Mouse (Mus musculus) CH12.LX (cell line): ENCODE data around the gene Pcca. TPM values are rescaled to one million over a fixed set of nuclear protein-coding genes. Genes with fewer than 3 reads are reported as not detected.

Experiments
- DNase-seq: peaks from one replicate; pipeline ENCODE4 v3.0.0-alpha.2; 2013; ENCODE audit errors: extremely low read depth
- H3K27ac ChIP-seq: 2 replicates; pipeline ENCODE4 v1.5.1; 2012; ENCODE audit warnings: low read depth, mild to moderate bottlenecking, control low read depth, moderate library complexity; ENCODE audit not compliant: insufficient read depth
- H3K27me3 ChIP-seq: replicated peaks from 2 replicates; pipeline ENCODE3; 2012; ENCODE audit warnings: inconsistent platforms
- H3K36me3 ChIP-seq, 2 experiments: replicated peaks in 1 of 2; 2 replicates each; pipeline versions ENCODE3 to v1.6.1; 2012; ENCODE audit warnings: inconsistent platforms in 1 of 2, low read length in 1 of 2, mild to moderate bottlenecking in 1 of 2, mixed read lengths in 1 of 2, moderate library complexity in 1 of 2; ENCODE audit not compliant: control insufficient read depth in 1 of 2, insufficient read depth in 1 of 2
- H3K4me1 ChIP-seq, 2 experiments: 2 replicates each; pipeline ENCODE4 v1.6.1; 2012; ENCODE audit warnings: inconsistent platforms in 1 of 2, moderate library complexity in 1 of 2; ENCODE audit not compliant: insufficient read depth in 2 of 2, control insufficient read depth in 1 of 2
- H3K4me2 ChIP-seq: 2 replicates; pipeline ENCODE4 v1.6.1; 2012; ENCODE audit warnings: low read depth, mild to moderate bottlenecking, control low read depth; ENCODE audit not compliant: poor library complexity, insufficient read depth, severe bottlenecking
- H3K4me3 ChIP-seq, 3 experiments: fragments of 150-350 bp in 1 of 3; sonication (generic) in 1 of 3; replicated peaks in 1 of 3; 2 replicates each; pipeline versions ENCODE3 to v1.5.1; 2011 to 2012; ENCODE audit warnings: low read depth in 2 of 3, low read length in 2 of 3, mild to moderate bottlenecking in 2 of 3, moderate library complexity in 2 of 3, control low read depth in 1 of 3, improper control_type of control experiment in 1 of 3, inconsistent platforms in 1 of 3, mixed read lengths in 1 of 3; ENCODE audit not compliant: poor library complexity in 1 of 3
- H3K79me2 ChIP-seq: replicated peaks from 2 replicates; pipeline ENCODE4 v1.6.1; 2012; ENCODE audit warnings: mild to moderate bottlenecking, moderate library complexity; ENCODE audit not compliant: control insufficient read depth, poor library complexity, insufficient read depth, severe bottlenecking; ENCODE audit errors: extremely low read depth
- H3K9ac ChIP-seq: 2 replicates; pipeline ENCODE4 v1.6.1; 2012; ENCODE audit warnings: low read depth, mild to moderate bottlenecking, control low read depth, moderate library complexity; ENCODE audit not compliant: insufficient read depth
- H3K9me3 ChIP-seq: replicated peaks from 2 replicates; pipeline ENCODE3; 2012; ENCODE audit warnings: low read length, inconsistent platforms, mixed read lengths
- BHLHE40 ChIP-seq: IDR thresholded peaks from 2 replicates; pipeline ENCODE4 v1.6.1; 2011; ENCODE audit warnings: mild to moderate bottlenecking, low read depth, low read length, improper control_type of control experiment
- CHD1 ChIP-seq: IDR thresholded peaks from 2 replicates; pipeline ENCODE4 v1.6.1; 2012; ENCODE audit warnings: low read depth, low read length, improper control_type of control experiment, inconsistent platforms
- CHD2 ChIP-seq: IDR thresholded peaks from 2 replicates; pipeline ENCODE4 v1.6.1; 2011; ENCODE audit warnings: low read length, improper control_type of control experiment
- CTCF ChIP-seq, 2 experiments: IDR thresholded peaks in 1 of 2; conservative IDR thresholded peaks in 1 of 2; 2 replicates each; pipeline ENCODE4 v1.5.1; 2011 to 2012; ENCODE audit warnings: low read depth in 2 of 2, low read length in 2 of 2, improper control_type of control experiment in 1 of 2, inconsistent platforms in 1 of 2, mild to moderate bottlenecking in 1 of 2, moderate library complexity in 1 of 2
- E2F4 ChIP-seq: IDR thresholded peaks from 2 replicates; pipeline ENCODE4 v1.6.1; 2011; ENCODE audit warnings: low read depth, low read length, improper control_type of control experiment; ENCODE audit not compliant: insufficient replicate concordance
- EP300 ChIP-seq: IDR thresholded peaks from 2 replicates; pipeline ENCODE4 v1.6.1; 2011; ENCODE audit warnings: low read length, improper control_type of control experiment
- ETS1 ChIP-seq: conservative IDR thresholded peaks from 2 replicates; pipeline ENCODE4 v1.6.1; 2012; ENCODE audit warnings: low read depth, mild to moderate bottlenecking, inconsistent platforms, low read length, improper control_type of control experiment, moderate library complexity
- HCFC1 ChIP-seq: IDR thresholded peaks from 2 replicates; pipeline ENCODE4 v1.6.1; 2012; ENCODE audit warnings: low read depth, mild to moderate bottlenecking, inconsistent platforms, low read length, improper control_type of control experiment
- IRF4 ChIP-seq: IDR thresholded peaks from 2 replicates; pipeline ENCODE4 v1.6.1; 2014; ENCODE audit warnings: low read depth, mild to moderate bottlenecking, inconsistent platforms, low read length, improper control_type of control experiment
- JUN ChIP-seq: IDR thresholded peaks from 2 replicates; pipeline ENCODE4 v1.6.1; 2011; ENCODE audit warnings: low read depth, mild to moderate bottlenecking, low read length, improper control_type of control experiment, moderate library complexity; ENCODE audit not compliant: insufficient read depth
- JUND ChIP-seq: conservative IDR thresholded peaks from 2 replicates; pipeline ENCODE4 v1.6.1; 2011; ENCODE audit warnings: low read depth, low read length, improper control_type of control experiment
- KAT2A ChIP-seq: IDR thresholded peaks from 2 replicates; pipeline ENCODE4 v1.6.1; 2012; ENCODE audit warnings: low read length, improper control_type of control experiment, inconsistent platforms; ENCODE audit not compliant: insufficient replicate concordance
- MAFK ChIP-seq: IDR thresholded peaks from 2 replicates; pipeline ENCODE4 v1.6.1; 2011; ENCODE audit warnings: low read length, improper control_type of control experiment; ENCODE audit not compliant: insufficient replicate concordance
- MAX ChIP-seq: IDR thresholded peaks from 2 replicates; pipeline ENCODE4 v1.6.1; 2011; ENCODE audit warnings: low read length, improper control_type of control experiment
- MAZ ChIP-seq: IDR thresholded peaks from 2 replicates; pipeline ENCODE4 v1.6.1; 2012; ENCODE audit warnings: low read depth, mild to moderate bottlenecking, inconsistent platforms, low read length, improper control_type of control experiment, moderate library complexity
- SIN3A ChIP-seq: IDR thresholded peaks from 2 replicates; pipeline ENCODE4 v1.6.1; 2012; ENCODE audit warnings: low read length, improper control_type of control experiment, inconsistent platforms
- SMC3 ChIP-seq: IDR thresholded peaks from 2 replicates; pipeline ENCODE4 v1.6.1; 2011; ENCODE audit warnings: low read depth, low read length, improper control_type of control experiment
- UBTF ChIP-seq: IDR thresholded peaks from 2 replicates; pipeline ENCODE4 v1.6.1; 2012; ENCODE audit warnings: low read depth, mild to moderate bottlenecking, inconsistent platforms, low read length, improper control_type of control experiment, moderate library complexity
- USF2 ChIP-seq: conservative IDR thresholded peaks from 2 replicates; pipeline ENCODE4 v1.6.1; 2011; ENCODE audit warnings: low read depth, low read length, improper control_type of control experiment
- ZC3H11A ChIP-seq: IDR thresholded peaks from 2 replicates; pipeline ENCODE4 v1.6.1; 2012; ENCODE audit warnings: low read depth, mild to moderate bottlenecking, inconsistent platforms, low read length, improper control_type of control experiment
- dilution Hi-C: fragments of 300-500 bp; cut with MboI; formaldehyde crosslinking; loops from 2 replicates; pipeline ENCODE4 v1.14.3; 2020; ENCODE audit warnings: low sequenced_read_pairs; ENCODE audit not compliant: extremely low pct_unique_long_range_greater_than_20kb, extremely low pct_ligation_motif_present
- in situ Hi-C: fragments of 300-500 bp; cut with MboI; formaldehyde crosslinking; loops from 3 replicates; pipeline ENCODE4 v1.14.3; 2019; ENCODE audit warnings: low sequenced_read_pairs, low pct_ligation_motif_present, low pct_unique_long_range_greater_than_20kb, mixed read lengths
- polyA plus RNA-seq: library from polyadenylated mRNA; unstranded; fragments of >175 nt; gene quantifications from 2 replicates; pipeline ENCODE4 v1.2.1, GENCODE M21; 2012; ENCODE audit warnings: low read depth; ENCODE audit not compliant: insufficient read length
- total RNA-seq, 2 experiments: library from RNA; depleted of rRNA; stranded (reverse); fragments of 300-350 nt in 1 of 2; fragments of >200 nt in 1 of 2; gene quantifications; 2 replicates each; pipeline ENCODE4 v1.2.3; 2012 to 2014

The Pcca gene
- total and polyA plus RNA-seq, 3 experiments = 11.2 to 39.0 (median 23.8) TPM

DNA sequence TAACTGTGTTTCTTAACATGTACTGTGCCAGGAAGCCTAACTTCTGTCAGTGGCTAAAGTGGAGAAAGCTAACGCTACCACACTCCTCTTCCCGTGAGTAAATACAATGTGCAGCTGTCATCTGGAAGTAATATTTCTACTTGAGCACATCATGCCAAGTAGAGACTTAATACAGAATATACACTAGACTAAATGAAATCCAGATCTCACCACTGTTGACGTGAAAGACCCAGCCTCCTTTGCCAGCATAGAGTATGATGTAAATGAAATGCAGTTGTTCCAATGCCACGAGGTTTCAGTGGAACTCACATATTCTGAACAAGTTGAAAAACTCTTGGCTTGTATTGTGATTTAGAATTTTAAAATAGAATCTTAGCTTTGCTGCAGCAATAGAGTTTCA, 73.3 kb downstream of the Pcca start:
- no peaks in the 10 kb centered on the region for H3K9me3 ChIP-seq
- H3K27ac ChIP-seq = no peak overlapping the region
- DNase-seq = no peak
- H3K4me2 ChIP-seq = no peak overlapping the region
- peaks cover 0 to 12% of the 10 kb centered on the region in 2 experiments for H3K36me3 ChIP-seq
- dilution Hi-C loops = no loop called here
- peaks cover 0 to 10% of the 10 kb centered on the region in 2 experiments; a peak in 2 of 4 replicates for H3K4me1 ChIP-seq
- in situ Hi-C loops = no loop called here
- no peak overlapping the region for H3K4me3 ChIP-seq
- TF ChIP-seq SIN3A (no peak), KAT2A (no peak), EP300 (no peak), SMC3 (no peak), MAFK (no peak), MAX (no peak), BHLHE40 (no peak), HCFC1 (no peak), ETS1 (no peak), MAZ (no peak)
- no peaks in the 10 kb centered on the region for H3K79me2 ChIP-seq
- H3K27me3 ChIP-seq = no peaks in the 10 kb centered on the region
- H3K9ac ChIP-seq = no peak overlapping the region

GRCm38 (mm10) chr14:122608323-122608722, 74.2 kb downstream of the Pcca start:
- Histone ChIP-seq H3K9ac (no peak overlapping the region), H3K79me2 (no peaks in the 10 kb centered on the region), H3K36me3 (peaks cover 0 to 12% of the 10 kb centered on the region in 2 experiments), H3K27ac (no peak overlapping the region), H3K9me3 (no peaks in the 10 kb centered on the region), H3K4me2 (no peak overlapping the region), H3K27me3 (no peaks in the 10 kb centered on the region)
- dilution Hi-C loops = no loop called here
- no peak for DNase-seq
- TF ChIP-seq IRF4 = no peak
- TF ChIP-seq UBTF = no peak
- no peak for TF ChIP-seq MAZ
- no peak for TF ChIP-seq USF2
- TF ChIP-seq CHD1 = no peak
- no peak for TF ChIP-seq HCFC1
- TF ChIP-seq E2F4 = no peak
- no peak for TF ChIP-seq ZC3H11A
- TF ChIP-seq JUND = no peak
- no peak for TF ChIP-seq CHD2
- no peak for TF ChIP-seq JUN
- no peak for TF ChIP-seq CTCF (conservative IDR thresholded peaks at IDR 0.05 in 1 of 2, IDR thresholded peaks at IDR 0.05 in 1 of 2; ENCODE audit: low read depth in 2 of 2, low read length in 2 of 2)
- TF ChIP-seq, all 38 proteins: peak for 0
- Histone ChIP-seq H3K4me3 (no peak overlapping the region), H3K4me1 (peaks cover 0 to 3% of the 10 kb centered on the region in 2 experiments; a peak in 2 of 4 replicates)
- in situ Hi-C loops = no loop called here
